Mouse (Mus musculus) lung, adult 2 months (tissue): ENCODE results near the gene Txnrd1.

Experiments used
- CTCF ChIP-seq: fragments of 200-500 bp; IDR thresholded peaks from 2 replicates; pipeline ENCODE4 v1.5.1; 2011; ENCODE audit warnings: mild to moderate bottlenecking, low read length, control low read depth; ENCODE audit not compliant: insufficient read depth
- POLR2A ChIP-seq: fragments of 200-500 bp; IDR thresholded peaks from 2 replicates; pipeline ENCODE4 v1.6.1; 2011; ENCODE audit warnings: low read depth, mild to moderate bottlenecking, control low read depth, low read length, borderline replicate concordance; ENCODE audit errors: extremely low read depth

DNA sequence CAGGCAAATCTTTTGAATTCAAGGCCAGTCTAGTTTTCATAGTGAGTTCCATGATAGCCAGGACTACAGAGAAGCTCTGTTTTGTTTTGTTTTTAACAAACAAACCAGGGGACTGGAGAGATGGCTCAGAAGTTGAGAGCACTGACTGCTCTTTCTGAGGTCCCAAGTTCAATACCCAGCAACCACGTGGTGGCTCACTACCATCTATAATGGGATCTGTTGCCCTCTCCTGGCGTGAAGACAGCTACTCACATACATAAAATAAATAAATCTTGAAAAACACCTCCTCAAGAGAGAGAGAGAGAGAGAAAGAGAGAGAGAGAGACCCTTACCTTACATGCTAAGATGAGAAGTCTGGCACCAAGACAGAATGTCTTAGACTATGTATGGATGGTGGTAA lies 84.9 kb downstream of the Txnrd1 start:
- TF ChIP-seq POLR2A, result no peak
- no peak for TF ChIP-seq CTCF
